Mouse (Mus musculus) liver, embryonic 14.5 days (tissue): ENCODE results near the gene Slc25a53. TPM values are rescaled to one million over a fixed set of nuclear protein-coding genes. Genes with fewer than 3 reads are reported as not detected.
"Not testable (repeated sequence)": the region's sequence is repeated elsewhere in the genome, so short reads cannot be mapped to it uniquely, and the experiment has no call there.

Source experiments
- ATAC-seq: fragments of 200-750 bp; cut with Nextera tagmentation; 2 replicates; pipeline ENCODE4 v1.8.0; 2017; ENCODE audit warnings: moderate number of reproducible peaks, mild to moderate bottlenecking, moderate library complexity; ENCODE audit not compliant: insufficient read depth
- DNase-seq, 3 experiments: peaks; one replicate each; pipeline ENCODE4 v3.0.0-alpha.2; 2012 to 2013; ENCODE audit warnings: low read depth in 3 of 3, low spot score in 3 of 3
- H3K27ac ChIP-seq: fragments of 300-500 bp; sonication (generic); 2 replicates; pipeline ENCODE4 v1.5.1; 2014; ENCODE audit warnings: moderate library complexity, mild to moderate bottlenecking, control low read depth, inconsistent platforms
- H3K27me3 ChIP-seq: fragments of 300-500 bp; sonication (generic); 2 replicates; pipeline ENCODE4 v1.6.1; 2014; ENCODE audit warnings: mild to moderate bottlenecking, low read length, moderate library complexity; ENCODE audit not compliant: control insufficient read depth, insufficient read depth
- H3K36me3 ChIP-seq: fragments of 300-500 bp; sonication (generic); replicated peaks from 2 replicates; pipeline ENCODE4 v1.6.1; 2014; ENCODE audit warnings: low read depth; ENCODE audit not compliant: control insufficient read depth, insufficient read depth
- H3K4me1 ChIP-seq, 2 experiments: fragments of 200-500 bp in 1 of 2; fragments of 300-500 bp in 1 of 2; sonication (generic) in 1 of 2; replicated peaks; 2 replicates each; pipeline ENCODE4 v1.6.1; 2012 to 2014; ENCODE audit warnings: antibody characterized with exemption in 1 of 2, inconsistent platforms in 1 of 2, low read length in 1 of 2; ENCODE audit not compliant: control insufficient read depth in 2 of 2, insufficient read depth in 2 of 2
- H3K4me2 ChIP-seq: fragments of 300-500 bp; sonication (generic); 2 replicates; pipeline ENCODE4 v1.6.1; 2014; ENCODE audit warnings: low read depth, mild to moderate bottlenecking, control low read depth, moderate library complexity
- H3K4me3 ChIP-seq, 2 experiments: fragments of 200-500 bp in 1 of 2; fragments of 300-500 bp in 1 of 2; sonication (generic) in 1 of 2; 2 replicates each; pipeline ENCODE4 v1.5.1; 2012 to 2014; ENCODE audit warnings: low read depth in 2 of 2, low read length in 2 of 2, mild to moderate bottlenecking in 2 of 2, control low read depth in 1 of 2, inconsistent platforms in 1 of 2, moderate library complexity in 1 of 2; ENCODE audit not compliant: insufficient read depth in 1 of 2
- H3K9ac ChIP-seq: fragments of 300-500 bp; sonication (generic); replicated peaks from 2 replicates; pipeline ENCODE4 v1.6.1; 2014; ENCODE audit warnings: mild to moderate bottlenecking, control low read depth, moderate library complexity
- H3K9me3 ChIP-seq: fragments of 300-500 bp; sonication (generic); 2 replicates; pipeline ENCODE4 v1.6.1; 2016; ENCODE audit warnings: low read length, mixed read lengths; ENCODE audit not compliant: control insufficient read depth
- CTCF ChIP-seq: IDR thresholded peaks from 2 replicates; pipeline ENCODE4 v1.5.1; 2016; ENCODE audit warnings: antibody characterized with exemption, low read depth, control low read depth
- EP300 ChIP-seq: IDR thresholded peaks from 2 replicates; pipeline ENCODE4 v1.6.1; 2016; ENCODE audit warnings: antibody characterized with exemption, low read depth
- WGBS: fragments of 180-500 bp; shearing (Covaris S2); extraction: QIAGEN DNeasy Blood & Tissue Kit; methylation state at CpG from one replicate; pipeline ENCODE4 v1.1.7; 2014; ENCODE audit not compliant: insufficient replicate concordance; 5-methylcytosine and 5-hydroxymethylcytosine counted together
- polyA plus RNA-seq, 2 experiments: library from polyadenylated mRNA; depleted of rRNA in 1 of 2; stranded (reverse) in 1 of 2; unstranded in 1 of 2; fragments of >200 nt; fragmentation: Nextera tagmentation in 1 of 2; extraction: Ambion mirVana in 1 of 2; gene quantifications; 2 replicates each; pipeline versions ENCODE4 v1.2.1 to v1.2.3; 2012 to 2014

Slc25a53 gene
- polyA plus RNA-seq, 2 experiments = 1.3 to 2.1 TPM

DNA sequence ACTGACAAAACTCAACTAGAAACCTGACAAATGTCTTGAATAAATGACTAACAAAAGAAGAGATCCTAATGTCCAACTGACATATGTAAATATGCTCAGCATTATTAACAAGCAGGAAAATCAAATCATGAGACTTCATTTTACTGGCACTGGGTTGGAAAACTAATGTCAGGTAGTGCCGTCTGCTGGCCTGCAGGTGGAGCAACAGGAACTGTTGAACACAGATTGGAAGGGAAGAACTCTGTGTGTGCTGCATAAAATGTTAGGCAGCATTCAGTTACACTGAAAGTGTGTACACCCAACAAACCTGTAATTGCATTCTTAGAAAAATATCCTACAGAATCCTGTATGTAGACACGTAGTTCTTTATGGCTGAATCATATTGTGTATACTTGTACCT, 78.4 kb downstream of the Slc25a53 start:
- H3K9me3 ChIP-seq = no peaks in the 10 kb centered on the region
- no peaks in the 10 kb centered on the region for H3K36me3 ChIP-seq
- H3K4me1 ChIP-seq = no peaks in the 10 kb centered on the region
- no peak overlapping the region for H3K9ac ChIP-seq
- no peak overlapping the region for H3K4me3 ChIP-seq
- TF ChIP-seq EP300 = no peak
- TF ChIP-seq CTCF = peak; percentile 26; the same call in 1 of the 2 replicates
- DNase-seq (no peak), ATAC-seq (no peak)
- WGBS = 21% methylated on average over 2 of the region's 2 CpGs
- no peak overlapping the region for H3K4me2 ChIP-seq
- no peak overlapping the region for H3K27ac ChIP-seq
- no peaks in the 10 kb centered on the region for H3K27me3 ChIP-seq

DNA sequence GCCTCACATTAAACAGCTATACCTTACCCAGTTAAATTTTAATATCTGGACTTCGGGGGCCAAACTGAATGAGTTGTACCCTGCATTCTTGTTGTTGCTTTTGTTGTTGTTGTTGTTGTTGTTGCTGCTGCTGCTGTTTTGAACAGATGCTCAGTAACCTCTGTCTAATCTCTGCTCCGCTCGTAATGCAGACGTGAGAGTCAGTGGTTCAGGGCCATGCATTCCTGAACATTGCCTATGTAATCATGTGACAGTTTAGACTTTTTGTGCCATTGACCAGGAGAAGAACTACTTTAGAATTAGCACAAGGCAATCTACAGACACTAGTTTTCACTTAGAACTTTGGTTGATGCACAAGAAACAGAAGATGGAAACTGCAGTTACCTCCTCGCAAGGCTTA, 79.8 kb downstream of the Slc25a53 start:
- not testable (repeated sequence) for H3K4me2 ChIP-seq, ATAC-seq, H3K9me3 ChIP-seq, H3K27ac ChIP-seq, H3K36me3 ChIP-seq, H3K9ac ChIP-seq, H3K27me3 ChIP-seq, DNase-seq, H3K4me3 ChIP-seq, H3K4me1 ChIP-seq
- 51% methylated on average over 5 of the region's 5 CpGs for WGBS

- not testable (repeated sequence) for H3K27ac ChIP-seq, DNase-seq, H3K4me2 ChIP-seq, H3K9ac ChIP-seq, H3K4me1 ChIP-seq, H3K36me3 ChIP-seq, H3K27me3 ChIP-seq, H3K9me3 ChIP-seq
- H3K4me3 ChIP-seq = peak overlapping the region in 1 of 2 experiments; percentile 33; a peak in 1 of 4 replicates
- peak; percentile 59; the same call in 1 of the 2 replicates for ATAC-seq
- 19% methylated on average over 13 of the region's 13 CpGs for WGBS
Observed at GRCm38 (mm10) chrX:136957583-136958279, 80.4 kb downstream of the Slc25a53 start.

GRCm38 (mm10) chrX:136937985-136938384, 100.1 kb downstream of the Slc25a53 start:
- ATAC-seq (no peak), DNase-seq (no peak)
- Histone ChIP-seq H3K9me3 (no peaks in the 10 kb centered on the region), H3K36me3 (no peaks in the 10 kb centered on the region), H3K4me1 (no peaks in the 10 kb centered on the region), H3K27me3 (no peaks in the 10 kb centered on the region), H3K27ac (no peak overlapping the region), H3K4me3 (no peak overlapping the region), H3K9ac (no peak overlapping the region), H3K4me2 (no peak overlapping the region)
- TF ChIP-seq EP300 = no peak
- no peak for TF ChIP-seq CTCF
- 14% methylated on average over 3 of the region's 3 CpGs for WGBS

Other genes with a start within 250 kb of the Slc25a53 start
- gene Plp1, start 215.6 kb downstream of the Slc25a53 start, polyA plus RNA-seq (2012; rRNA removed) = 0.73 and 0.80 TPM in 2 replicates
- gene Plp1, start 215.6 kb downstream of the Slc25a53 start, polyA plus RNA-seq (2014; fragmentation: Nextera tagmentation; extraction: Ambion mirVana) = 0.17 and 0.19 TPM in 2 replicates
- 0.01 TPM in 1 of 2 replicates, not detected in the other for gene Rab9b, start 169.5 kb downstream of the Slc25a53 start, polyA plus RNA-seq (2012; rRNA removed)
- gene Rab9b, start 169.5 kb downstream of the Slc25a53 start, polyA plus RNA-seq (2014; fragmentation: Nextera tagmentation; extraction: Ambion mirVana) = not detected in 2 replicates
- gene H2bfm, start 111.0 kb downstream of the Slc25a53 start, polyA plus RNA-seq (2012; rRNA removed) = not detected in 2 replicates
- gene H2bfm, start 111.0 kb downstream of the Slc25a53 start, polyA plus RNA-seq (2014; fragmentation: Nextera tagmentation; extraction: Ambion mirVana) = not detected in 2 replicates
- 1.4 and 4.1 TPM in 2 replicates for gene Tmsb15b2, start 62.8 kb downstream of the Slc25a53 start, polyA plus RNA-seq (2012; rRNA removed)
- 7.0 and 9.8 TPM in 2 replicates for gene Tmsb15b2, start 62.8 kb downstream of the Slc25a53 start, polyA plus RNA-seq (2014; fragmentation: Nextera tagmentation; extraction: Ambion mirVana)
- gene Tmsb15l, start 61.4 kb downstream of the Slc25a53 start, polyA plus RNA-seq (2012; rRNA removed) = 0.61 and 0.67 TPM in 2 replicates
- 0.46 and 0.67 TPM in 2 replicates for gene Tmsb15l, start 61.4 kb downstream of the Slc25a53 start, polyA plus RNA-seq (2014; fragmentation: Nextera tagmentation; extraction: Ambion mirVana)
- gene Tmsb15b1, start 61.4 kb downstream of the Slc25a53 start, polyA plus RNA-seq (2012; rRNA removed) = 0.56 and 1.7 TPM in 2 replicates
- gene Tmsb15b1, start 61.4 kb downstream of the Slc25a53 start, polyA plus RNA-seq (2014; fragmentation: Nextera tagmentation; extraction: Ambion mirVana) = 2.8 and 5.2 TPM in 2 replicates
- 0.04 and 0.13 TPM in 2 replicates for gene Zcchc18, start 45.1 kb downstream of the Slc25a53 start, polyA plus RNA-seq (2012; rRNA removed)
- gene Zcchc18, start 45.1 kb downstream of the Slc25a53 start, polyA plus RNA-seq (2014; fragmentation: Nextera tagmentation; extraction: Ambion mirVana) = 0.13 and 0.14 TPM in 2 replicates
- gene Fam199x, start 11.3 kb upstream of the Slc25a53 start, polyA plus RNA-seq (2012; rRNA removed) = 0.28 and 0.46 TPM in 2 replicates
- 0.76 and 0.99 TPM in 2 replicates for gene Fam199x, start 11.3 kb upstream of the Slc25a53 start, polyA plus RNA-seq (2014; fragmentation: Nextera tagmentation; extraction: Ambion mirVana)
- gene Esx1, start 83.8 kb upstream of the Slc25a53 start, polyA plus RNA-seq (2012; rRNA removed) = not detected in 2 replicates
- not detected in 2 replicates for gene Esx1, start 83.8 kb upstream of the Slc25a53 start, polyA plus RNA-seq (2014; fragmentation: Nextera tagmentation; extraction: Ambion mirVana)